Mouse (Mus musculus): Measurements from ENCODE around the gene Rasgef1b. TPM values are rescaled to one million over a fixed set of nuclear protein-coding genes. Genes with fewer than 3 reads are reported as not detected.
A peak's percentile ranks its signal among the peaks of the same experiment; 100 is the strongest.

The Rasgef1b gene
- polyA plus RNA-seq, 2 experiments, result 4.3 to 9.2 TPM

- DNase-seq (ENCODE audit: low spot score) (no peak), ATAC-seq (ENCODE audit: low FRiP score, low read depth) (no peak)
- Histone ChIP-seq H3K4me2 (replicated peaks; ENCODE audit: low read depth, low read length, severe bottlenecking) (no peak overlapping the region), H3K4me1 (ENCODE audit: control insufficient read depth, insufficient read depth, low read length) (no peaks in the 10 kb centered on the region), H3K9ac (ENCODE audit: low read depth, low read length, severe bottlenecking) (no peak overlapping the region), H3K27me3 (ENCODE audit: control insufficient read depth, insufficient read depth, low read length) (no peaks in the 10 kb centered on the region), H3K4me3 (replicated peaks; ENCODE audit: low read length) (no peak overlapping the region), H3K36me3 (ENCODE audit: control insufficient read depth, insufficient read depth, low read length) (no peaks in the 10 kb centered on the region), H3K27ac (replicated peaks; ENCODE audit: low read depth, low read length) (no peak overlapping the region), H3K9me3 (ENCODE audit: control insufficient read depth, low read length) (no peaks in the 10 kb centered on the region)
- 47% methylated on average over 7 of the region's 7 CpGs for WGBS
- TF ChIP-seq POLR2A (IDR thresholded peaks at IDR 0.05; ENCODE audit: borderline replicate concordance, extremely low read depth, insufficient read depth, insufficient read length), result no peak
Measured at GRCm38 (mm10) chr5:99636575-99636974, 92.3 kb downstream of the Rasgef1b start.

- Histone ChIP-seq H3K9ac (ENCODE audit: low read depth, low read length, severe bottlenecking) (no peak overlapping the region), H3K4me2 (replicated peaks; ENCODE audit: low read depth, low read length, severe bottlenecking) (no peak overlapping the region), H3K27ac (replicated peaks; ENCODE audit: low read depth, low read length) (no peak overlapping the region), H3K36me3 (ENCODE audit: control insufficient read depth, insufficient read depth, low read length) (no peaks in the 10 kb centered on the region), H3K27me3 (ENCODE audit: control insufficient read depth, insufficient read depth, low read length) (no peaks in the 10 kb centered on the region), H3K4me3 (replicated peaks; ENCODE audit: low read length) (no peak overlapping the region), H3K4me1 (ENCODE audit: control insufficient read depth, insufficient read depth, low read length) (no peaks in the 10 kb centered on the region), H3K9me3 (ENCODE audit: control insufficient read depth, low read length) (no peaks in the 10 kb centered on the region)
- no peak for TF ChIP-seq POLR2A (IDR thresholded peaks at IDR 0.05; ENCODE audit: borderline replicate concordance, extremely low read depth, insufficient read depth, insufficient read length)
- peak; percentile 14 for DNase-seq (ENCODE audit: low spot score)
- ATAC-seq (ENCODE audit: low FRiP score, low read depth), result no peak
- WGBS, result 61% methylated on average over 8 of the region's 8 CpGs
Measured at GRCm38 (mm10) chr5:99634010-99634541, 94.8 kb downstream of the Rasgef1b start.

DNA sequence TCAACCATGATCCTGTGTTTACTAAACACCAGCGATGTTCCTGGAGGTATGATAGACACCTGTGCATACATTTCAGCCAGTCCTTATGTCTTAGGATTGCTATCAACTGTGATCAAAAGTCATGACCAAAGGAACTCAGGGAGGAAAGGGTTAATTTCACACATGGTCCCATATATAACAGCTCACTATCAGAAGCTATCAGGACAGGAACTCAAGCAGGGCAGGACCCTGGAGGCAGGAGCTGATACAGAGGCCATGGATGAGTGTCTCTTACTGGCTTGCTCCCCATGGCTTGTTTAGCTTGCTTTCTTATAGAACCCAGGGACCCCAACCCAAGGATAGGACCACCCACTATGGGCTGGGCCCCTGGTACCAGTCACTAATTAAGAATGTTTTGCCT, 95.3 kb downstream of the Rasgef1b start:
- Histone ChIP-seq H3K4me1 (ENCODE audit: control insufficient read depth, insufficient read depth, low read length) (no peaks in the 10 kb centered on the region), H3K9me3 (ENCODE audit: control insufficient read depth, low read length) (no peaks in the 10 kb centered on the region), H3K9ac (ENCODE audit: low read depth, low read length, severe bottlenecking) (no peak overlapping the region), H3K27ac (replicated peaks; ENCODE audit: low read depth, low read length) (no peak overlapping the region), H3K4me2 (replicated peaks; ENCODE audit: low read depth, low read length, severe bottlenecking) (no peak overlapping the region), H3K4me3 (replicated peaks; ENCODE audit: low read length) (no peak overlapping the region), H3K27me3 (ENCODE audit: control insufficient read depth, insufficient read depth, low read length) (no peaks in the 10 kb centered on the region), H3K36me3 (ENCODE audit: control insufficient read depth, insufficient read depth, low read length) (no peaks in the 10 kb centered on the region)
- no peak for TF ChIP-seq POLR2A (IDR thresholded peaks at IDR 0.05; ENCODE audit: borderline replicate concordance, extremely low read depth, insufficient read depth, insufficient read length)
- no peak for DNase-seq (ENCODE audit: low spot score)
- WGBS, result 94% methylated on average over 1 of the region's 1 CpGs
- no peak for ATAC-seq (ENCODE audit: low FRiP score, low read depth)

DNA sequence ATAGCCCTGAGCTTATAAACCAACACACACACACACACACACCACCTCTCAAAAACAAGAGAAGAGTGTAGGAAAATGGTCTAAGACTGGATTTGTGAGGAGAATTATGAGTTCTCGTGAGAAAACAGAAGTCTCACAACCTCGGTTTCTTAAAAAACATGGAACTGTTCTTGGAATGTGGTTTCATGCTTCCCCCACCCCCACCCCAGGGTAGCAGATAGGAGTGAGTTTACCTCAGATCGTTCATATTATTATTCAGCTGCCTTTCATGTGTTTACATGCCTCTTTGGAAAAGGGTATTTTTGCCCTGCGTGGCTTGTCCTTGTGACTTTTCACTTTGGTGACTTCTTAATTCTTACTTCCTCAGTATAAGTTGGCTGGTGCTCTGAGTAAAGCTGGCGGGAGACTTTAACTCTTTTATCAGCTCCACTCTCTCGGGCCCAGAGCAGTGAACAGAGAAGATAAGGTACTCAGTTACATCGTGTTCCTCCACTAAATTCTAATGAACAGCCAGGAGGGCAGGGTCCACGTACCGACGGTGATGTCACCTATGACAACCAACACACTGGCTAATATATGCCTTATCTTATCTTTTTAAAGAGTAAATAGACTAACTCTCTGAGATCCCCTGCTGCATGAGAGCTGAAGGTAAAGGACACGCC, 96.1 kb downstream of the Rasgef1b start:
- Histone ChIP-seq H3K27me3 (ENCODE audit: control insufficient read depth, insufficient read depth, low read length) (no peaks in the 10 kb centered on the region), H3K4me2 (replicated peaks; ENCODE audit: low read depth, low read length, severe bottlenecking) (no peak overlapping the region), H3K9ac (ENCODE audit: low read depth, low read length, severe bottlenecking) (no peak overlapping the region), H3K4me1 (ENCODE audit: control insufficient read depth, insufficient read depth, low read length) (no peaks in the 10 kb centered on the region), H3K36me3 (ENCODE audit: control insufficient read depth, insufficient read depth, low read length) (no peaks in the 10 kb centered on the region), H3K4me3 (replicated peaks; ENCODE audit: low read length) (no peak overlapping the region), H3K9me3 (ENCODE audit: control insufficient read depth, low read length) (no peaks in the 10 kb centered on the region), H3K27ac (replicated peaks; ENCODE audit: low read depth, low read length) (no peak overlapping the region)
- 73% methylated on average over 11 of the region's 11 CpGs for WGBS
- DNase-seq (ENCODE audit: low spot score) (no peak), ATAC-seq (ENCODE audit: low FRiP score, low read depth) (no peak)
- TF ChIP-seq POLR2A (IDR thresholded peaks at IDR 0.05; ENCODE audit: borderline replicate concordance, extremely low read depth, insufficient read depth, insufficient read length), result no peak

DNA sequence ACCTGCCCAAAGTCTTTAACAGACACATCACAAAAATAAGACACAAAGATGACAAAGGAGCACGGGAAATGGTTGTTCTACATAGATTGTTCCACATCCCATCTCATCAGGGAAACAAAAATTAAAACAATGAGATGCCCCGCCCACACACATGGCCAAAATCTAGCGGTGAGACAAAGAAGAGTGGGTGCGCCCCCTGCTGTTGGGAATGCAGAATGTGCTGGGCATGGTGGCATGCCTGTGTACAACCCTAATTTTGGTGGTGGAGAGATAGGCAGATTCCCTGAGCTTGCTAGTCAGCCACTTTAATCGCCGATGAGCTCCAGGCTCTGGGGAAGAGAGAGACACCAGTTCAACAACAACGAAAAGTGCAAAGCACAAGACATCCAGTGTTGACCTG, 98.8 kb downstream of the Rasgef1b start:
- ATAC-seq (ENCODE audit: low FRiP score, low read depth) (no peak), DNase-seq (ENCODE audit: low spot score) (no peak)
- H3K27me3 ChIP-seq (ENCODE audit: control insufficient read depth, insufficient read depth, low read length), result no peaks in the 10 kb centered on the region
- H3K4me3 ChIP-seq (replicated peaks; ENCODE audit: low read length), result no peak overlapping the region
- H3K4me1 ChIP-seq (ENCODE audit: control insufficient read depth, insufficient read depth, low read length), result no peaks in the 10 kb centered on the region
- no peak overlapping the region for H3K4me2 ChIP-seq (replicated peaks; ENCODE audit: low read depth, low read length, severe bottlenecking)
- no peak overlapping the region for H3K9ac ChIP-seq (ENCODE audit: low read depth, low read length, severe bottlenecking)
- WGBS, result 79% methylated on average over 7 of the region's 7 CpGs
- H3K9me3 ChIP-seq (ENCODE audit: control insufficient read depth, low read length), result no peaks in the 10 kb centered on the region
- H3K27ac ChIP-seq (replicated peaks; ENCODE audit: low read depth, low read length), result no peak overlapping the region
- no peak for TF ChIP-seq POLR2A (IDR thresholded peaks at IDR 0.05; ENCODE audit: borderline replicate concordance, extremely low read depth, insufficient read depth, insufficient read length)
- H3K36me3 ChIP-seq (ENCODE audit: control insufficient read depth, insufficient read depth, low read length), result no peaks in the 10 kb centered on the region
